ENCODE assay signal across 8 mouse cellular contexts in the genomic region with DNA sequence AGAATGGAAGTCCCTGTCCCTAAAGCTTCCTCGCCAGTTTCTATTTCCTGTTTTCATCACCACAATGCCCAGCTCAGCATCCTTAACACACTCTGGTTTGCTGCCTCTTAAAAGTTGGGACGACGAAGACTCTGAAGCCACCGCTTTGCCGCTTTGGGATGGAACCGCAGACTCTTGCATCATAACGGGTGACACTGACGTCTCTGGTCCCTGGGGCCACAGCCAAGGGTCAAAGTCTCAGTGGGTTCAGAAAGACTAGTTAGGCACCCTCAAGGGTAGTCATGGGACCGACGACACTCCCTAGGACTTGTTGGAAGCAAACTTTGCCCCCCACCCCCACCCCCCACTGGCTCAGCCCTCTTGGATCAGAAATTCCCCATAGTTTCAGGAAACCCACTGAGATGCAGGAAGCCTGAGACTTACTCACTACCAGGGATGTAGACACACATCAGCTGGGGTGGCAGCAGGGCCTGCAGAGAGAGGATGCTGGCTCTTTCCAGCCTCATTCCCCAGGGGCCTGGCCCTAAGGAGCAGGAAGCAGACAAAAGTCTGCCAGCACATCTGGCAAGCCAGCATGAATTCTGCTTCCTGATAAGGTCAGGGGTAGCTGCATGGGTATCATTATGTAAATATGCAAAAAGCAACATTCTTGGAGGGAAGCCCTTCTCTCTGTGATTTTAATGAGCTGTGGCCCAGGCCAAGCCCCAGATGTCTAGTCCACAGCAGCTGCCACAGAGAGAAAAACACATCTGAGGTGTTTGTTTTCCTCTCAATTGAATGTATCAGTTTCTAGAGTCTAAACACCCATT. TPM values are rescaled to one million over a fixed set of nuclear protein-coding genes. Genes with fewer than 3 reads are reported as not detected.
DNase-seq lines count a peak whose midpoint lies in the region; ATAC-seq and TF ChIP-seq lines count a peak whose summit lies in the region.

No protein-coding gene starts in this region.

- H3K27ac ChIP-seq in hindbrain, postnatal 0 days, result no peak overlapping the region
- peak overlapping the region; percentile 39; the same call in 1 of the 2 replicates for H3K27ac ChIP-seq in liver, embryonic 13.5 days
- H3K27ac ChIP-seq in small intestine, adult 2 months (ENCODE audit: insufficient read depth, low read depth, low read length), result peak overlapping the region; percentile 18; the same call in 1 of the 2 replicates

- H3K36me3 ChIP-seq in hindbrain, postnatal 0 days (ENCODE audit: insufficient read depth, low read length), result no peaks in the 10 kb centered on the region
- H3K36me3 ChIP-seq in liver, embryonic 13.5 days, result no peaks in the 10 kb centered on the region
- H3K36me3 ChIP-seq in small intestine, adult 2 months (ENCODE audit: control insufficient read depth, insufficient read depth, low read length), result no peaks in the 10 kb centered on the region

- H3K4me3 ChIP-seq in hindbrain, postnatal 0 days (ENCODE audit: low read length), result no peak overlapping the region
- no peak overlapping the region for H3K4me3 ChIP-seq in liver, embryonic 13.5 days (replicated peaks)
- H3K4me3 ChIP-seq in small intestine, adult 2 months (ENCODE audit: low read depth, low read length), result no peak overlapping the region

- no peaks in the 10 kb centered on the region; the same call in 1 of the 2 replicates for H3K27me3 ChIP-seq in hindbrain, postnatal 0 days (ENCODE audit: insufficient read depth, low read length)
- H3K27me3 ChIP-seq in liver, embryonic 13.5 days, result no peaks in the 10 kb centered on the region
- H3K27me3 ChIP-seq in small intestine, adult 2 months (ENCODE audit: control insufficient read depth, insufficient read depth, low read length), result no peaks in the 10 kb centered on the region

- H3K9me3 ChIP-seq in hindbrain, postnatal 0 days (ENCODE audit: low read length), result 0 out of 2 replicates have a peak, but pooled peaks cover 2% of the 10 kb centered on the region
- no peaks in the 10 kb centered on the region for H3K9me3 ChIP-seq in liver, embryonic 13.5 days (replicated peaks)

- H3K4me2 ChIP-seq in hindbrain, postnatal 0 days (ENCODE audit: low read depth, low read length), result no peak overlapping the region
- no peak overlapping the region for H3K4me2 ChIP-seq in liver, embryonic 13.5 days

- TF ChIP-seq CTCF in hindbrain, postnatal 0 days (IDR thresholded peaks at IDR 0.05; ENCODE audit: low read depth), result no peak
- TF ChIP-seq CTCF in small intestine, adult 2 months (IDR thresholded peaks at IDR 0.05; ENCODE audit: extremely low read depth, insufficient read length, insufficient replicate concordance, low read depth, low read length), result no peak

- peaks cover 4% of the 10 kb centered on the region for H3K4me1 ChIP-seq in hindbrain, postnatal 0 days (ENCODE audit: insufficient read depth, low read length)
- peaks cover 6% of the 10 kb centered on the region for H3K4me1 ChIP-seq in liver, embryonic 13.5 days (replicated peaks)
- H3K4me1 ChIP-seq in small intestine, adult 2 months (ENCODE audit: control insufficient read depth, insufficient read depth, insufficient read length, low read length), result peaks cover 12% of the 10 kb centered on the region

- 83% methylated on average over 10 of the region's 10 CpGs for whole genome bisulfite sequencing in hindbrain, postnatal 0 days
- WGBS in liver, embryonic 13.5 days (ENCODE audit: insufficient replicate concordance), result 42% methylated on average over 10 of the region's 10 CpGs
- WGBS in small intestine, adult 2 months, result 59% methylated on average over 10 of the region's 10 CpGs

- no peak overlapping the region for H3K9ac ChIP-seq in hindbrain, postnatal 0 days (replicated peaks; ENCODE audit: low read length)
- H3K9ac ChIP-seq in liver, embryonic 13.5 days, result no peak overlapping the region

- peak; percentile 28 for DNase-seq in layer of hippocampus, adult 9-11 months
- DNase-seq in layer of hippocampus, postnatal 25 days (ENCODE audit: extremely low spot score in 1 of 2, low spot score in 1 of 2), result no peak
- peak; percentile 23 for DNase-seq in gastrocnemius, adult 18-20 months (ENCODE audit: low spot score)
- DNase-seq in hindbrain, postnatal 0 days (ENCODE audit: low spot score), result peak; percentile 30
- DNase-seq in liver, embryonic 13.5 days, result no peak
- DNase-seq in B cell, adult 2 months, result no peak

- no peak for ATAC-seq in hindbrain, postnatal 0 days
- ATAC-seq in liver, embryonic 13.5 days (ENCODE audit: low read depth), result 0 out of 2 replicates have a peak, but pooled peaks have one; percentile 43
- no peak for ATAC-seq in activated CD4-positive, CD25-positive, alpha-beta regulatory T cell, adult 4 months

- no peak for TF ChIP-seq POLR2A in small intestine, adult 2 months (IDR thresholded peaks at IDR 0.05; ENCODE audit: low read depth, low read length)

RNA-seq across cellular contexts. Expression of a gene that starts 38.5 kb away (rescaled TPM):
- 1 to 10 TPM; 3.1 to 3.8 TPM for total RNA-seq in layer of hippocampus, postnatal 25 days (2021)
- 10 to 100 TPM; 13.4 to 17.6 TPM for total RNA-seq in gastrocnemius, adult 18-20 months (2021)
- total RNA-seq in hindbrain, postnatal 0 days (2014; rRNA removed), result 4.9 and 8.6 TPM in 2 replicates
- 6.2 and 7.1 TPM in 2 replicates for polyA plus RNA-seq in hindbrain, postnatal 0 days (2015; fragmentation: Nextera tagmentation; extraction: Ambion mirVana)
- polyA plus RNA-seq in liver, embryonic 13.5 days (2015; fragmentation: Nextera tagmentation; extraction: Ambion mirVana), result 9.7 and 10.5 TPM in 2 replicates
- 67.9 and 221 TPM in 2 replicates for polyA plus RNA-seq in small intestine, adult 2 months (2012; rRNA removed)
- polyA plus RNA-seq in activated CD4-positive, CD25-positive, alpha-beta regulatory T cell, adult 4 months (2017; shearing (Covaris generic)), result under 1 TPM; 0.28 to 0.44 TPM

RNA-seq across cellular contexts. Expression of a gene that starts 55.0 kb away (rescaled TPM):
- total RNA-seq in layer of hippocampus, postnatal 25 days (2021), result 10 to 100 TPM; 23.3 to 26.3 TPM
- 10 to 100 TPM; 18.2 to 24.3 TPM for total RNA-seq in gastrocnemius, adult 18-20 months (2021)
- 39.5 and 40.5 TPM in 2 replicates for total RNA-seq in hindbrain, postnatal 0 days (2014; rRNA removed)
- polyA plus RNA-seq in hindbrain, postnatal 0 days (2015; fragmentation: Nextera tagmentation; extraction: Ambion mirVana), result 14.2 and 17.7 TPM in 2 replicates
- 3.7 and 5.3 TPM in 2 replicates for polyA plus RNA-seq in liver, embryonic 13.5 days (2015; fragmentation: Nextera tagmentation; extraction: Ambion mirVana)
- polyA plus RNA-seq in small intestine, adult 2 months (2012; rRNA removed), result 2.7 and 6.3 TPM in 2 replicates
- polyA plus RNA-seq in activated CD4-positive, CD25-positive, alpha-beta regulatory T cell, adult 4 months (2017; shearing (Covaris generic)), result 10 to 100 TPM in 1 of 2 experiments, 1 to 10 TPM in 1; 9.0 to 11.7 TPM

Comparison
In these comparisons a context has a peak if more than half of its experiments do, and no peak if none do; other contexts are left out.
1. DNase-seq: peak in layer of hippocampus, adult 9-11 months (single experiment), gastrocnemius, adult 18-20 months (single experiment) and hindbrain, postnatal 0 days (single experiment); none in layer of hippocampus, postnatal 25 days (0 of 2), liver, embryonic 13.5 days (single experiment) and B cell, adult 2 months (0 of 2).